Mouse (Mus musculus): ENCODE data around the gene Grhpr.
"Not testable (repeated sequence)": the region's sequence is repeated elsewhere in the genome, so short reads cannot be mapped to it uniquely, and the experiment has no call there.

Grhpr gene

GRCm38 (mm10) chr4:44981280-44981973 lies at the start of gene Grhpr:
Gene Grhpr (plus strand): TSS chr4:44981395.
- DNase-seq (ENCODE audit: low spot score): peak; percentile 88

GRCm38 (mm10) chr4:44931732-44932131 lies 49.5 kb upstream of the Grhpr start:
- no peak for DNase-seq (ENCODE audit: low spot score)

- no peak for DNase-seq (ENCODE audit: low spot score)
Observed at GRCm38 (mm10) chr4:44938359-44939340, 42.5 kb upstream of the Grhpr start.

GRCm38 (mm10) chr4:44939576-44940249 lies 41.5 kb upstream of the Grhpr start:
- DNase-seq (ENCODE audit: low spot score): no peak

- DNase-seq (ENCODE audit: low spot score): no peak
Observed at GRCm38 (mm10) chr4:44940286-44940685, 40.9 kb upstream of the Grhpr start.

GRCm38 (mm10) chr4:44942237-44942636 lies 39.0 kb upstream of the Grhpr start:
- DNase-seq (ENCODE audit: low spot score): no peak

GRCm38 (mm10) chr4:44943480-44943879 lies 37.7 kb upstream of the Grhpr start:
- DNase-seq (ENCODE audit: low spot score): no peak

GRCm38 (mm10) chr4:44944426-44945075 lies 36.6 kb upstream of the Grhpr start:
- DNase-seq (ENCODE audit: low spot score): no peak

- not testable (repeated sequence) for DNase-seq (ENCODE audit: low spot score)
Observed at GRCm38 (mm10) chr4:44946126-44946525, 35.1 kb upstream of the Grhpr start.

- DNase-seq (ENCODE audit: low spot score): no peak
Observed at GRCm38 (mm10) chr4:44947464-44947863, 33.7 kb upstream of the Grhpr start.

GRCm38 (mm10) chr4:44948314-44948713 lies 32.9 kb upstream of the Grhpr start:
- no peak for DNase-seq (ENCODE audit: low spot score)

- DNase-seq (ENCODE audit: low spot score): no peak
Observed at GRCm38 (mm10) chr4:44953041-44953440, 28.2 kb upstream of the Grhpr start.

GRCm38 (mm10) chr4:44958776-44959175 lies 22.4 kb upstream of the Grhpr start:
- DNase-seq (ENCODE audit: low spot score): no peak

- no peak for DNase-seq (ENCODE audit: low spot score)
Observed at GRCm38 (mm10) chr4:44959220-44959619, 22.0 kb upstream of the Grhpr start.

- DNase-seq (ENCODE audit: low spot score): peak; percentile 38
Observed at GRCm38 (mm10) chr4:44963156-44963555, 18.0 kb upstream of the Grhpr start.

GRCm38 (mm10) chr4:44965175-44965574 lies 16.0 kb upstream of the Grhpr start:
- DNase-seq (ENCODE audit: low spot score): no peak

GRCm38 (mm10) chr4:44965736-44966135 lies 15.5 kb upstream of the Grhpr start:
- no peak for DNase-seq (ENCODE audit: low spot score)

- no peak for DNase-seq (ENCODE audit: low spot score)
Observed at GRCm38 (mm10) chr4:44967402-44967801, 13.8 kb upstream of the Grhpr start.

- DNase-seq (ENCODE audit: low spot score): no peak
Observed at GRCm38 (mm10) chr4:44970056-44970455, 11.1 kb upstream of the Grhpr start.

- peak; percentile 75 for DNase-seq (ENCODE audit: low spot score)
Observed at GRCm38 (mm10) chr4:44970612-44971110, 10.5 kb upstream of the Grhpr start.

- peak; percentile 95 for DNase-seq (ENCODE audit: low spot score)
Observed at GRCm38 (mm10) chr4:44973450-44973849, 7.7 kb upstream of the Grhpr start.

- DNase-seq (ENCODE audit: low spot score): no peak
Observed at GRCm38 (mm10) chr4:44973871-44974270, 7.3 kb upstream of the Grhpr start.

All from testis, postnatal 10 days (tissue).